Mouse (Mus musculus) myocyte (in vitro differentiated cells): ENCODE results near the gene Ccdc47. TPM values are rescaled to one million over a fixed set of nuclear protein-coding genes. Genes with fewer than 3 reads are reported as not detected.
"Not testable (repeated sequence)": the region's sequence is repeated elsewhere in the genome, so short reads cannot be mapped to it uniquely, and the experiment has no call there.

Source experiments
- H3K27me3 ChIP-seq: one replicate; pipeline ENCODE4 v1.6.1; 2011; ENCODE audit not compliant: control insufficient read depth, insufficient read depth, insufficient read length
- H3K36me3 ChIP-seq: one replicate; pipeline ENCODE4 v1.6.1; 2011; ENCODE audit not compliant: control insufficient read depth, insufficient read depth
- H3K4me2 ChIP-seq: one replicate; pipeline ENCODE4 v1.6.1; 2011; ENCODE audit warnings: low read depth, control low read depth
- H3K4me3 ChIP-seq: one replicate; pipeline ENCODE4 v1.5.1; 2011; ENCODE audit warnings: mild to moderate bottlenecking, control low read depth, moderate library complexity
- H3K79me2 ChIP-seq: one replicate; pipeline ENCODE4 v1.6.1; 2011; ENCODE audit not compliant: control insufficient read depth, insufficient read depth
- H3ac ChIP-seq: one replicate; pipeline ENCODE4 v1.6.1; 2011; ENCODE audit not compliant: control insufficient read depth, insufficient read length
- CEBPB ChIP-seq: IDR thresholded peaks from 2 replicates; pipeline ENCODE4 v1.6.1; 2011; ENCODE audit warnings: mild to moderate bottlenecking, moderate library complexity; ENCODE audit not compliant: poor library complexity, insufficient read depth, severe bottlenecking
- E2F4 ChIP-seq: IDR thresholded peaks from one replicate; pipeline ENCODE4 v1.6.1; 2011; ENCODE audit warnings: mild to moderate bottlenecking, control low read depth, moderate library complexity; ENCODE audit not compliant: insufficient read depth
- MAX ChIP-seq: IDR thresholded peaks from one replicate; pipeline ENCODE4 v1.6.1; 2011; ENCODE audit warnings: low read depth, mild to moderate bottlenecking, control low read depth
- MYOD1 ChIP-seq, 3 experiments: IDR thresholded peaks; one replicate each; pipeline ENCODE4 v1.6.1; 2011; ENCODE audit warnings: control low read depth in 2 of 3, low read depth in 2 of 3, mild to moderate bottlenecking in 2 of 3, moderate library complexity in 1 of 3; ENCODE audit not compliant: insufficient read length in 2 of 3, control insufficient read depth in 1 of 3
- MYOG ChIP-seq, 3 experiments: IDR thresholded peaks; one replicate each; pipeline ENCODE4 v1.6.1; 2011; ENCODE audit warnings: control low read depth in 2 of 3, low read depth in 2 of 3, mild to moderate bottlenecking in 2 of 3; ENCODE audit not compliant: insufficient read length in 2 of 3, control insufficient read depth in 1 of 3, insufficient read depth in 1 of 3
- POLR2A ChIP-seq: IDR thresholded peaks from one replicate; pipeline ENCODE4 v1.6.1; 2011; ENCODE audit warnings: low read depth, mild to moderate bottlenecking, control low read depth, moderate library complexity; ENCODE audit not compliant: insufficient read length
- POLR2AphosphoS2 ChIP-seq: IDR thresholded peaks from one replicate; pipeline ENCODE4 v1.6.1; 2011; ENCODE audit warnings: low read depth, control low read depth; ENCODE audit not compliant: insufficient read length
- REST ChIP-seq: IDR thresholded peaks from one replicate; pipeline ENCODE4 v1.6.1; 2011; ENCODE audit warnings: mild to moderate bottlenecking, control low read depth, moderate library complexity; ENCODE audit not compliant: insufficient read depth, insufficient read length
- SRF ChIP-seq: IDR thresholded peaks from one replicate; pipeline ENCODE4 v1.6.1; 2011; ENCODE audit warnings: low read depth; ENCODE audit not compliant: control insufficient read depth, insufficient read length
- TCF12 ChIP-seq: IDR thresholded peaks from one replicate; pipeline ENCODE4 v1.6.1; 2011; ENCODE audit warnings: mild to moderate bottlenecking, control low read depth; ENCODE audit not compliant: poor library complexity, insufficient read depth, severe bottlenecking
- TCF3 ChIP-seq: IDR thresholded peaks from one replicate; pipeline ENCODE4 v1.6.1; 2011; ENCODE audit warnings: low read depth, control low read depth; ENCODE audit not compliant: insufficient read length
- USF1 ChIP-seq: IDR thresholded peaks from one replicate; pipeline ENCODE4 v1.6.1; 2011; ENCODE audit warnings: low read depth, mild to moderate bottlenecking, control low read depth, moderate library complexity
- polyA plus RNA-seq: library from polyadenylated mRNA; unstranded; fragments of >200 nt; fragmentation: generic; extraction: Trizol; gene quantifications from one replicate; pipeline ENCODE4 v1.2.1, GENCODE M21; 2012; ENCODE audit warnings: missing spikeins

Ccdc47 gene
- polyA plus RNA-seq, 1 experiment: 31.6 TPM

DNA sequence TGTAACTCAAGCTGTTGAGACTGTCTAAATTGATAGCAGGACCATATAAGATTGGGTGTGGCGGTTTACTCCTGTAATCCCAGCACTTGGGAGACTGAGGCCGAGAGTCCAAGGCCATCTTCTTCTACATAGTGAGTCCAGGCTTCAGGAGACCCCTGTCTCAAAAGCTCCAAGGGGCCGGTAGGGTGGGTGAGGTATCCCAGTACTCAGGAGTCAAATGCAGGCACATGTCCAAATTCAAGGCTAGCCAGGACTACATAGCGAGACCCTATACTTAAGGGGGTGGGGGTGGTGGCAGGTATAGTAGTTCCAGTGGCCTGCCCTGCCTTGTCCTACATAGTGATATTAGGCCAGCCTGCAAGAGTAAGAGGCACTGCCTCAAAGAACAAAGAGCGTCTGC, 1.3 kb downstream of the Ccdc47 start:
- peak overlapping the region; percentile 72 for H3K4me2 ChIP-seq
- H3K27me3 ChIP-seq: no peaks in the 10 kb centered on the region
- H3K4me3 ChIP-seq: peak overlapping the region; percentile 81
- H3K79me2 ChIP-seq: peaks cover 75% of the 10 kb centered on the region
- TF ChIP-seq POLR2A (no peak), MYOG (IDR thresholded peaks at IDR 0.05; ENCODE audit: control insufficient read depth in 1 of 3, insufficient read depth in 1 of 3, insufficient read length in 2 of 3, low read depth in 2 of 3) (no peak), MYOD1 (IDR thresholded peaks at IDR 0.05; ENCODE audit: control insufficient read depth in 1 of 3, insufficient read length in 2 of 3, low read depth in 2 of 3) (no peak), REST (no peak), E2F4 (no peak), USF1 (no peak), TCF3 (no peak)
- peaks cover 28% of the 10 kb centered on the region for H3K36me3 ChIP-seq
- H3ac ChIP-seq: no peak overlapping the region

- Histone ChIP-seq H3K4me2 (no peak overlapping the region), H3ac (no peak overlapping the region), H3K79me2 (peaks cover 54% of the 10 kb centered on the region), H3K27me3 (no peaks in the 10 kb centered on the region), H3K4me3 (no peak overlapping the region), H3K36me3 (peaks cover 47% of the 10 kb centered on the region)
- TF ChIP-seq MYOG (IDR thresholded peaks at IDR 0.05; ENCODE audit: control insufficient read depth in 1 of 3, insufficient read depth in 1 of 3, insufficient read length in 2 of 3, low read depth in 2 of 3) (no peak), MYOD1 (IDR thresholded peaks at IDR 0.05; ENCODE audit: control insufficient read depth in 1 of 3, insufficient read length in 2 of 3, low read depth in 2 of 3) (no peak), CEBPB (no peak), USF1 (no peak), POLR2AphosphoS2 (no peak)
Observed at GRCm38 (mm10) chr11:106212771-106213170, 3.4 kb downstream of the Ccdc47 start.

- Histone ChIP-seq H3K4me2 (no peak within 1 kb of the TSS), H3K36me3 (peaks cover 82% of the 10 kb centered on the region), H3ac (no peak within 1 kb of the TSS), H3K79me2 (no peaks in the 10 kb centered on the region), H3K27me3 (no peaks in the 10 kb centered on the region), H3K4me3 (no peak within 1 kb of the TSS)
- TF ChIP-seq REST (no peak), TCF3 (no peak), MYOG (IDR thresholded peaks at IDR 0.05; ENCODE audit: control insufficient read depth in 1 of 3, insufficient read depth in 1 of 3, insufficient read length in 2 of 3, low read depth in 2 of 3) (no peak), MYOD1 (IDR thresholded peaks at IDR 0.05; ENCODE audit: control insufficient read depth in 1 of 3, insufficient read length in 2 of 3, low read depth in 2 of 3) (no peak), CEBPB (no peak), E2F4 (no peak), POLR2AphosphoS2 (no peak), TCF12 (no peak), SRF (no peak), USF1 (no peak), MAX (no peak)
Observed at GRCm38 (mm10) chr11:106202123-106202465, 14.1 kb downstream of the Ccdc47 start, which contains the start of gene Strada. TSS of gene Strada (minus strand) at chr11:106202168.

DNA sequence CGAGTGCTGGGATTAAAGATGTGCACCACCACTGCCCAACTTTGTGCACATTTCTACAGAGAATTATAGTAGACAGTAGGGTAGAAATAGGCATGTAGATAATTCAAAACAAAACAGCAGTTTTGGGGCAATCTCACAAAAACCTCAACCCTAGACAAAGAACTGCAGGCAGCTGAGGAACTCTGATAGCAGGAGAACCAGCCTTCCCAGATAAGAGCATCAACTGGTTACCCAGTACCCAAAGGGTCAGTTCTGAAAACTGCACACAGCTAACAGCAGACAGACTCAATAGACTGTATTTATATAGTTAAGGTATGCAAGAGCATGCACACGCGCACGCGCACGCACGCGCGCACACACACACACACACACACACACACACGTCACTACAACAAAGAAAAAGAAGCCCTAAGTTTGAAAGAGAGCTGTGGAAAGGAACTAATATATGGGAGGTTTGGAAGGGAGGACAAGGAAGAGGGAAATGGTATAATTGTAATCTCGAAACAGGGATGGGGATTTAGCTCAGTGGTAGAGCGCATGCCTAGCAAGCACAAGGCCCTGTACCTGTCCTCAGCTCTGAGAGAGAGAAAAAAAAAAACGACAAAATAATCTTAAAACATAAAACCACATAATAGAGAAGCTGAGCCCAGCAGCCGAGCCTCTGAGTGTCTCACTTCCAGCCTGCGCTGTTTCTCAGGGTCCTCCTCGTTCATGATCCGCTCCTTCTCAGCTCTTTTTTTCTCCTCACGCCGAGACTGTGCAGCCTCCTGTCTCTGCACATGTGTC, 14.6 kb downstream of the Ccdc47 start:
- peaks cover 82% of the 10 kb centered on the region for H3K36me3 ChIP-seq
- TF ChIP-seq MYOD1 (IDR thresholded peaks at IDR 0.05; ENCODE audit: control insufficient read depth in 1 of 3, insufficient read length in 2 of 3, low read depth in 2 of 3) (no peak), SRF (no peak)

DNA sequence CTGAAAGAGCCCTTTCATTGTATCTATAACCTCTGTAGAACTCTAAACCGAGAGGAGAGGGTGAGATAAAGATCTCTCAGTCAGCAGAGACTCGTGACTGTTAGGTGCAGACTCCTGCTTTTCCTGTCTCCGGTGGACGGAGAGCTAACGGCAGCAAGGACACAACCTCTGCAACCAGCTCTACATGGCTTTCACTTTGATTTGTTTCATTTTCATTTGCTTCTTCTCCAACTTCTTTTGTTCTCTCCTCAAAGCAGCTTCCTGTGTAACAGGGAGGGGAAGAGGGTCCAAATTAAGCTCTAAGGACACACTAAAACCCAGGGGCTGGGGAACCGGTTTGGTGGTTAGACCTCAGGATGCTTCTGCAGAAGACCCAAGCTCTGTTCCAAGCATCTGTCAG, 15.4 kb downstream of the Ccdc47 start:
- TF ChIP-seq CEBPB (no peak), SRF (no peak), POLR2AphosphoS2 (no peak), MYOG (IDR thresholded peaks at IDR 0.05; ENCODE audit: control insufficient read depth in 1 of 3, insufficient read depth in 1 of 3, insufficient read length in 2 of 3, low read depth in 2 of 3) (no peak), MAX (no peak), E2F4 (no peak), POLR2A (no peak), REST (no peak), TCF3 (no peak), TCF12 (no peak)
- Histone ChIP-seq H3K4me2 (no peak overlapping the region), H3K27me3 (no peaks in the 10 kb centered on the region), H3K36me3 (peaks cover 80% of the 10 kb centered on the region), H3ac (no peak overlapping the region), H3K4me3 (no peak overlapping the region), H3K79me2 (no peaks in the 10 kb centered on the region)

More for the DNA sequence above, 14.6 kb downstream of the Ccdc47 start:
- H3K79me2 ChIP-seq: no peaks in the 10 kb centered on the region
- no peaks in the 10 kb centered on the region for H3K27me3 ChIP-seq
- no peak overlapping the region for H3ac ChIP-seq
- no peak overlapping the region for H3K4me2 ChIP-seq
- H3K4me3 ChIP-seq: no peak overlapping the region

DNA sequence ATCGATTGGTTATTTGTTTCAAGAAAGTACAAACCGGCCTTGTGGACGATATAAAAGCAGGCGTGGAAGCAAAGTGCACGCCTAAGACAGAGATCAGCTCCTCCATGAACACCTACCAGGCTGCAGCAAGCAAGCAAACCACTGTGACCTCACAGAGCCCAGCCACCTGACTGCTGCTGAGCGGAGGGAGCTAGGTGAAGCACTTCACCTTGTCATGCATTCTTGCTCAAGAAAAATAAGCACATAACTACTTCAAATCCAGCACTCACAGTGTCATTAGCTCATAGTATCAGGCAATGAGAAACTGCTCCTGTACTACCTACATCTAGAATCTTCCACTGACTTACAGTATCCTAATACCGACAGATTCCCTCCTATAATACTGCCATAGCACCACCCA, 16.1 kb downstream of the Ccdc47 start:
- H3K4me3 ChIP-seq, H3K4me2 ChIP-seq, H3K79me2 ChIP-seq, H3K27me3 ChIP-seq, H3ac ChIP-seq: not testable (repeated sequence)
- H3K36me3 ChIP-seq: peaks cover 72% of the 10 kb centered on the region
